Mouse (Mus musculus): ENCODE measurements around the gene Tmem44.

GRCm38 (mm10) chr16:30552621-30553338 lies 2.1 kb upstream of the Tmem44 start:
- TF ChIP-seq CTCF (IDR thresholded peaks at IDR 0.05; ENCODE audit: low read depth, low read length) (no peak), POLR2A (IDR thresholded peaks at IDR 0.05; ENCODE audit: extremely low read depth, insufficient read depth, low read length) (no peak)

Measured in liver, adult 2 months (tissue).